Mouse (Mus musculus): ENCODE results near the gene Astn2.

DNA sequence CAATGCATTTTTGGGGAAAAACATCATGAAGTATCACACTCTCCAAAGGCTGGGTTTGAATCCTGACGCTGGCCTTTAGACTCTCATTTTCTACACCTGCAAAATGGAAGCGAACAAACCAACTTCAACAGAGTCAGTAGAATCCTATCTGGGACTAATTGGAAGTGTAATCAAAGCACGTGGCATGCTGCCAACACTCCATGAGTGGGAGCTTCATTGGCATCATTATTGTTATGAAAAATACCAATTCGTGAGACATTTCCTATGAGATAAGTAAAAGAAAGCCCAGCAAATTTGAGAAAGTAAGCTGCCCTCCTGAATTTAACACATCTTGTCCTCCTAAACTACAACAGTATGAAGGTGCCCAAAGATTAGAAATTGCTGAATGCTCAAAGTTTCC lies 955.2 kb downstream of the Astn2 start:
- TF ChIP-seq POLR2A (IDR thresholded peaks at IDR 0.05; ENCODE audit: borderline replicate concordance, control insufficient read depth, low read depth, low read length) (no peak), CTCF (IDR thresholded peaks at IDR 0.05; ENCODE audit: control insufficient read depth, insufficient read depth, low read length) (no peak)

All from bone marrow, adult 2 months (tissue).